ENCODE assay signal across 23 mouse cellular contexts in genomic region chr6:71987546-71988248, GRCm38 (mm10).
DNase-seq lines count a peak whose midpoint lies in the region; ATAC-seq and TF ChIP-seq lines count a peak whose summit lies in the region.
"Had no signal": no experiment of that assay in that cellular context is flagged by ENCODE, and none has a peak within 500 bp of the region (broad histone marks: within the 10 kb centered on the region; RNA-seq: fewer than 3 reads in every experiment).

No protein-coding gene starts in this region.

- no peak for TF ChIP-seq POLR2A in heart, adult 2 months (IDR thresholded peaks at IDR 0.05; ENCODE audit: insufficient read depth, low read depth, low read length)

- H3K27ac ChIP-seq in hindbrain, embryonic 10.5 days: peak overlapping the region; percentile 30; the same call in 1 of the 2 replicates
- no peak overlapping the region for H3K27ac ChIP-seq in hindbrain, postnatal 0 days
- peak overlapping the region; percentile 16; the same call in 1 of the 2 replicates for H3K27ac ChIP-seq in brown adipose tissue, adult 24 weeks (replicated peaks; ENCODE audit: low read depth, low read length)
- H3K27ac ChIP-seq in heart, adult 2 months: no peak overlapping the region
- peak overlapping the region; percentile 32 for H3K27ac ChIP-seq in heart, embryonic 16.5 days (ENCODE audit: low read length)
- H3K27ac ChIP-seq: macrophage; midbrain, embryonic 12.5 days; neural tube, embryonic 13.5 days had no signal

- DNase-seq in hindbrain, embryonic 10.5 days (ENCODE audit: low spot score): peak; percentile 14
- DNase-seq in hindbrain, postnatal 0 days (ENCODE audit: low spot score): no peak
- peak in 1 of 2 experiments; percentile 47 for DNase-seq in heart, adult 2 months
- DNase-seq in cerebellum, adult 9-10 months: no peak
- no peak for DNase-seq in kidney, adult 11 months
- DNase-seq in urinary bladder, postnatal 4 days (ENCODE audit: low spot score in 2 of 2): no peak
- DNase-seq: adrenal gland, adult 8-10 months; cerebellum, postnatal 14 days; forebrain, postnatal 0 days; kidney, adult 2 months; layer of hippocampus, postnatal 36 days; lung, embryonic 14.5 days; right cerebral cortex, postnatal 25 days; thymus, postnatal 36 days had no signal

- TF ChIP-seq CTCF in hindbrain, postnatal 0 days (IDR thresholded peaks at IDR 0.05; ENCODE audit: low read depth): no peak
- no peak for TF ChIP-seq CTCF in heart, adult 2 months (IDR thresholded peaks at IDR 0.05)

- H3K4me3 ChIP-seq in hindbrain, embryonic 10.5 days: no peak overlapping the region
- H3K4me3 ChIP-seq in hindbrain, postnatal 0 days (ENCODE audit: low read length): no peak overlapping the region
- no peak overlapping the region for H3K4me3 ChIP-seq in brown adipose tissue, adult 24 weeks (ENCODE audit: insufficient read depth, low read depth, low read length)
- no peak overlapping the region for H3K4me3 ChIP-seq in heart, adult 2 months
- H3K4me3 ChIP-seq in heart, embryonic 16.5 days (ENCODE audit: low read length): no peak overlapping the region
- H3K4me3 ChIP-seq: midbrain, embryonic 12.5 days; neural tube, embryonic 13.5 days had no signal

- H3K4me2 ChIP-seq in hindbrain, postnatal 0 days (ENCODE audit: low read depth, low read length): no peak overlapping the region
- H3K4me2 ChIP-seq in heart, embryonic 16.5 days (ENCODE audit: low read depth, low read length): no peak overlapping the region
- H3K4me2 ChIP-seq: liver, embryonic 11.5 days; lung, embryonic 14.5 days; midbrain, embryonic 12.5 days; neural tube, embryonic 13.5 days had no signal

- H3K9ac ChIP-seq in hindbrain, postnatal 0 days (replicated peaks; ENCODE audit: low read length): no peak overlapping the region
- no peak overlapping the region for H3K9ac ChIP-seq in heart, adult 2 months (ENCODE audit: low read depth, low read length)
- no peak overlapping the region for H3K9ac ChIP-seq in heart, embryonic 16.5 days (ENCODE audit: low read length)
- H3K9ac ChIP-seq: forebrain, postnatal 0 days; lung, embryonic 14.5 days; midbrain, embryonic 12.5 days; neural tube, embryonic 13.5 days had no signal

- intact Hi-C loops in heart, adult 2 months (cut with DNase I): loop anchor here (2.0 kb wide), 1 partner anchor 175 kb away; no protein-coding TSS in a partner anchor

- WGBS in hindbrain, embryonic 10.5 days: 71% methylated on average over 7 of the region's 7 CpGs
- WGBS in hindbrain, postnatal 0 days: 80% methylated on average over 7 of the region's 7 CpGs
- 39% methylated on average over 7 of the region's 7 CpGs for WGBS in heart, adult 2 months
- WGBS in heart, embryonic 16.5 days: 31% methylated on average over 7 of the region's 7 CpGs

- H3K36me3 ChIP-seq in hindbrain, embryonic 10.5 days: no peaks in the 10 kb centered on the region
- H3K36me3 ChIP-seq in hindbrain, postnatal 0 days (ENCODE audit: insufficient read depth, low read length): no peaks in the 10 kb centered on the region
- H3K36me3 ChIP-seq in heart, adult 2 months (ENCODE audit: control insufficient read depth, insufficient read depth, low read length): no peaks in the 10 kb centered on the region
- no peaks in the 10 kb centered on the region for H3K36me3 ChIP-seq in heart, embryonic 16.5 days (ENCODE audit: control insufficient read depth, insufficient read depth)
- H3K36me3 ChIP-seq: G1E; midbrain, embryonic 12.5 days; neural tube, embryonic 13.5 days had no signal

- no peak for ATAC-seq in hindbrain, postnatal 0 days
- ATAC-seq in heart, embryonic 16.5 days (replicated peaks; ENCODE audit: extremely low read depth, insufficient read depth, low FRiP score): peak; percentile 51; the same call in 1 of the 2 replicates
- ATAC-seq: CD4-positive, CD25-positive, alpha-beta regulatory T cell, adult 4 months; forebrain, postnatal 0 days; hindbrain, embryonic 16.5 days had no signal

- H3K4me1 ChIP-seq in hindbrain, embryonic 10.5 days (replicated peaks): peaks cover 38% of the 10 kb centered on the region
- H3K4me1 ChIP-seq in hindbrain, postnatal 0 days (ENCODE audit: insufficient read depth, low read length): peaks cover 18% of the 10 kb centered on the region; the same call in 1 of the 2 replicates
- H3K4me1 ChIP-seq in brown adipose tissue, adult 24 weeks (ENCODE audit: control insufficient read depth, insufficient read depth, insufficient read length, low read length): peaks cover 28% of the 10 kb centered on the region
- H3K4me1 ChIP-seq in heart, adult 2 months (ENCODE audit: control insufficient read depth, insufficient read depth, low read length): peaks cover 8% of the 10 kb centered on the region
- H3K4me1 ChIP-seq in heart, embryonic 16.5 days (ENCODE audit: control insufficient read depth, insufficient read depth, low read length): peaks cover 27% of the 10 kb centered on the region

- H3K9me3 ChIP-seq in hindbrain, embryonic 10.5 days: no peaks in the 10 kb centered on the region
- H3K9me3 ChIP-seq in hindbrain, postnatal 0 days (ENCODE audit: low read length): no peaks in the 10 kb centered on the region
- H3K9me3 ChIP-seq in heart, embryonic 16.5 days (replicated peaks; ENCODE audit: control insufficient read depth, low read length): no peaks in the 10 kb centered on the region
- H3K9me3 ChIP-seq: G1E; midbrain, embryonic 12.5 days; neural tube, embryonic 13.5 days had no signal

- no peaks in the 10 kb centered on the region for H3K79me2 ChIP-seq in heart, adult 2 months (replicated peaks; ENCODE audit: control insufficient read depth, insufficient read depth, low read length)

- TF ChIP-seq EP300 in heart, adult 2 months (IDR thresholded peaks at IDR 0.05; ENCODE audit: insufficient read depth, low read depth, low read length): 0 out of 2 replicates have a peak, but pooled peaks have one; percentile 46

- H3K27me3 ChIP-seq in hindbrain, embryonic 10.5 days (ENCODE audit: insufficient read depth, poor library complexity, severe bottlenecking): no peaks in the 10 kb centered on the region
- no peaks in the 10 kb centered on the region for H3K27me3 ChIP-seq in hindbrain, postnatal 0 days (ENCODE audit: insufficient read depth, low read length)
- no peaks in the 10 kb centered on the region for H3K27me3 ChIP-seq in heart, adult 2 months (ENCODE audit: control insufficient read depth, insufficient read depth, low read length)
- H3K27me3 ChIP-seq in heart, embryonic 16.5 days (ENCODE audit: control insufficient read depth, insufficient read depth, low read length): no peaks in the 10 kb centered on the region
- H3K27me3 ChIP-seq: midbrain, embryonic 12.5 days; neural tube, embryonic 13.5 days had no signal

Comparison
In these comparisons a context has a peak if more than half of its experiments do, and no peak if none do; other contexts are left out.
1. H3K27ac ChIP-seq: peak in hindbrain, embryonic 10.5 days (single experiment), brown adipose tissue, adult 24 weeks (single experiment) and heart, embryonic 16.5 days (single experiment); none in hindbrain, postnatal 0 days (single experiment) and heart, adult 2 months (single experiment).